Mouse (Mus musculus) neural tube, embryonic 13.5 days (tissue): Measurements from ENCODE around the gene Vps72. TPM values are rescaled to one million over a fixed set of nuclear protein-coding genes. Genes with fewer than 3 reads are reported as not detected.

ENCODE experiments used
- ATAC-seq: fragments of 200-750 bp; cut with Nextera tagmentation; 2 replicates; pipeline ENCODE4 v1.8.0; 2017; ENCODE audit warnings: low read depth, mild to moderate bottlenecking, moderate TSS enrichment, moderate library complexity
- H3K27ac ChIP-seq: fragments of 300-500 bp; sonication (generic); replicated peaks from 2 replicates; pipeline ENCODE4 v1.5.1; 2015; ENCODE audit warnings: moderate library complexity, mild to moderate bottlenecking, inconsistent platforms
- H3K27me3 ChIP-seq: fragments of 300-500 bp; sonication (generic); 2 replicates; pipeline ENCODE4 v1.6.1; 2015; ENCODE audit warnings: mild to moderate bottlenecking, inconsistent platforms
- H3K36me3 ChIP-seq: fragments of 300-500 bp; sonication (generic); 2 replicates; pipeline ENCODE4 v1.6.1; 2015; ENCODE audit warnings: mild to moderate bottlenecking, inconsistent platforms
- H3K4me1 ChIP-seq: fragments of 300-500 bp; sonication (generic); replicated peaks from 2 replicates; pipeline ENCODE4 v1.6.1; 2015; ENCODE audit warnings: inconsistent platforms
- H3K4me2 ChIP-seq: fragments of 300-500 bp; sonication (generic); 2 replicates; pipeline ENCODE4 v1.6.1; 2015; ENCODE audit warnings: inconsistent platforms, mild to moderate bottlenecking, moderate library complexity
- H3K4me3 ChIP-seq: fragments of 300-500 bp; sonication (generic); 2 replicates; pipeline ENCODE4 v1.5.1; 2015; ENCODE audit warnings: mild to moderate bottlenecking, inconsistent platforms
- H3K9ac ChIP-seq: fragments of 300-500 bp; sonication (generic); 2 replicates; pipeline ENCODE4 v1.6.1; 2015; ENCODE audit warnings: moderate library complexity, mild to moderate bottlenecking, inconsistent platforms
- H3K9me3 ChIP-seq: fragments of 300-500 bp; sonication (generic); 2 replicates; pipeline ENCODE4 v1.6.1; 2016; ENCODE audit warnings: inconsistent platforms
- WGBS: fragments of 180-500 bp; shearing (Covaris S2); methylation state at CpG from one replicate; pipeline ENCODE4 v1.1.7; 2015; 5-methylcytosine and 5-hydroxymethylcytosine counted together
- polyA plus RNA-seq: library from polyadenylated mRNA; unstranded; fragments of >200 nt; fragmentation: Nextera tagmentation; extraction: Ambion mirVana; gene quantifications from 2 replicates; pipeline ENCODE4 v1.2.1, GENCODE M21; 2015

Vps72 gene
- 201 and 203 TPM in 2 replicates for polyA plus RNA-seq

- peak; percentile 57 for ATAC-seq
- H3K36me3 ChIP-seq: peaks cover 17% of the 10 kb centered on the region
- peak within 1 kb of the TSS; percentile 81 for H3K4me3 ChIP-seq
- H3K9me3 ChIP-seq: no peaks in the 10 kb centered on the region
- peak within 1 kb of the TSS; percentile 54 for H3K4me2 ChIP-seq
- H3K4me1 ChIP-seq: peaks cover 19% of the 10 kb centered on the region
- H3K9ac ChIP-seq: peak within 1 kb of the TSS; percentile 90
- WGBS: under 1% methylated on average over 54 of the region's 54 CpGs
- no peaks in the 10 kb centered on the region for H3K27me3 ChIP-seq
- peak within 1 kb of the TSS; percentile 98 for H3K27ac ChIP-seq
Measured at GRCm38 (mm10) chr3:95110911-95111726, at the start of gene Vps72. TSS of gene Vps72 (plus strand) at chr3:95111022.

GRCm38 (mm10) chr3:95063741-95064140 lies 47.1 kb upstream of the Vps72 start:
- Histone ChIP-seq H3K27me3 (no peaks in the 10 kb centered on the region), H3K9me3 (no peaks in the 10 kb centered on the region), H3K36me3 (peaks cover 98% of the 10 kb centered on the region), H3K4me2 (no peak overlapping the region), H3K9ac (no peak overlapping the region), H3K27ac (no peak overlapping the region), H3K4me1 (no peaks in the 10 kb centered on the region), H3K4me3 (no peak overlapping the region)
- ATAC-seq: no peak
- 93% methylated on average over 4 of the region's 4 CpGs for WGBS

GRCm38 (mm10) chr3:95065553-95065952 lies 45.3 kb upstream of the Vps72 start:
- Histone ChIP-seq H3K9ac (no peak overlapping the region), H3K4me3 (no peak overlapping the region), H3K9me3 (no peaks in the 10 kb centered on the region), H3K27me3 (no peaks in the 10 kb centered on the region), H3K4me2 (no peak overlapping the region), H3K27ac (no peak overlapping the region), H3K4me1 (no peaks in the 10 kb centered on the region), H3K36me3 (peaks cover 96% of the 10 kb centered on the region)
- no peak for ATAC-seq
- WGBS: 79% methylated on average over 1 of the region's 1 CpGs

GRCm38 (mm10) chr3:95066095-95066494 lies 44.7 kb upstream of the Vps72 start:
- Histone ChIP-seq H3K4me2 (no peak overlapping the region), H3K9ac (no peak overlapping the region), H3K4me1 (no peaks in the 10 kb centered on the region), H3K27ac (no peak overlapping the region), H3K9me3 (no peaks in the 10 kb centered on the region), H3K36me3 (peaks cover 96% of the 10 kb centered on the region), H3K27me3 (no peaks in the 10 kb centered on the region), H3K4me3 (no peak overlapping the region)
- whole genome bisulfite sequencing: 92% methylated on average over 6 of the region's 6 CpGs
- no peak for ATAC-seq

- no peak overlapping the region for H3K4me2 ChIP-seq
- H3K36me3 ChIP-seq: peaks cover 96% of the 10 kb centered on the region
- no peak overlapping the region for H3K9ac ChIP-seq
- H3K9me3 ChIP-seq: no peaks in the 10 kb centered on the region
- WGBS: 92% methylated on average over 11 of the region's 11 CpGs
- no peaks in the 10 kb centered on the region for H3K4me1 ChIP-seq
- no peak overlapping the region for H3K4me3 ChIP-seq
- no peak overlapping the region for H3K27ac ChIP-seq
- no peaks in the 10 kb centered on the region for H3K27me3 ChIP-seq
- no peak for ATAC-seq
Measured at GRCm38 (mm10) chr3:95066570-95066969, 44.3 kb upstream of the Vps72 start.

- 95% methylated on average over 2 of the region's 2 CpGs for WGBS
- no peaks in the 10 kb centered on the region for H3K9me3 ChIP-seq
- H3K9ac ChIP-seq: no peak overlapping the region
- no peak overlapping the region for H3K4me2 ChIP-seq
- ATAC-seq: no peak
- no peaks in the 10 kb centered on the region for H3K4me1 ChIP-seq
- H3K27ac ChIP-seq: no peak overlapping the region
- peaks cover 87% of the 10 kb centered on the region for H3K36me3 ChIP-seq
- H3K27me3 ChIP-seq: no peaks in the 10 kb centered on the region
- H3K4me3 ChIP-seq: no peak overlapping the region
Measured at GRCm38 (mm10) chr3:95071606-95072005, 39.2 kb upstream of the Vps72 start.

- Histone ChIP-seq H3K4me3 (no peak overlapping the region), H3K4me2 (no peak overlapping the region), H3K27ac (no peak overlapping the region), H3K9ac (no peak overlapping the region), H3K4me1 (no peaks in the 10 kb centered on the region), H3K36me3 (0 out of 2 replicates have a peak, but pooled peaks cover 6% of the 10 kb centered on the region), H3K9me3 (no peaks in the 10 kb centered on the region), H3K27me3 (no peaks in the 10 kb centered on the region)
- WGBS: 93% methylated on average over 1 of the region's 1 CpGs
- no peak for ATAC-seq
Measured at GRCm38 (mm10) chr3:95088071-95088470, 22.8 kb upstream of the Vps72 start.

- 44% methylated on average over 2 of the region's 2 CpGs for WGBS
- ATAC-seq: no peak
- no peak overlapping the region for H3K9ac ChIP-seq
- H3K4me1 ChIP-seq: peaks cover 38% of the 10 kb centered on the region
- H3K9me3 ChIP-seq: no peaks in the 10 kb centered on the region
- H3K36me3 ChIP-seq: peaks cover 26% of the 10 kb centered on the region
- no peak overlapping the region for H3K4me3 ChIP-seq
- H3K27me3 ChIP-seq: no peaks in the 10 kb centered on the region
- H3K27ac ChIP-seq: no peak overlapping the region
- no peak overlapping the region for H3K4me2 ChIP-seq
Measured at GRCm38 (mm10) chr3:95100854-95101253, 10.0 kb upstream of the Vps72 start.

- peak overlapping the region; percentile 82 for H3K4me3 ChIP-seq
- H3K27me3 ChIP-seq: no peaks in the 10 kb centered on the region
- H3K9ac ChIP-seq: peak overlapping the region; percentile 88
- peak overlapping the region; percentile 84 for H3K4me2 ChIP-seq
- ATAC-seq: no peak
- H3K9me3 ChIP-seq: no peaks in the 10 kb centered on the region
- 82% methylated on average over 4 of the region's 4 CpGs for WGBS
- peaks cover 32% of the 10 kb centered on the region for H3K4me1 ChIP-seq
- H3K27ac ChIP-seq: no peak overlapping the region
- peaks cover 8% of the 10 kb centered on the region; the same call in 1 of the 2 replicates for H3K36me3 ChIP-seq
Measured at GRCm38 (mm10) chr3:95105121-95105520, 5.7 kb upstream of the Vps72 start.

GRCm38 (mm10) chr3:95105586-95106337 lies 5.1 kb upstream of the Vps72 start:
- H3K27me3 ChIP-seq: no peaks in the 10 kb centered on the region
- peaks cover 31% of the 10 kb centered on the region for H3K4me1 ChIP-seq
- H3K4me3 ChIP-seq: peak overlapping the region; percentile 82
- H3K9me3 ChIP-seq: no peaks in the 10 kb centered on the region
- H3K36me3 ChIP-seq: peaks cover 8% of the 10 kb centered on the region; the same call in 1 of the 2 replicates
- H3K4me2 ChIP-seq: peak overlapping the region; percentile 84
- no peak for ATAC-seq
- under 1% methylated on average over 16 of the region's 16 CpGs for WGBS
- H3K27ac ChIP-seq: peak overlapping the region; percentile 91
- H3K9ac ChIP-seq: peak overlapping the region; percentile 88

GRCm38 (mm10) chr3:95106338-95107117 lies 4.3 kb upstream of the Vps72 start, which contains the start of gene Pip5k1a:
TSS of gene Pip5k1a (minus strand) at chr3:95106930.
- Histone ChIP-seq H3K4me3 (peak within 1 kb of the TSS; percentile 82), H3K4me1 (peaks cover 23% of the 10 kb centered on the region), H3K9me3 (no peaks in the 10 kb centered on the region), H3K9ac (peak within 1 kb of the TSS; percentile 88), H3K27ac (peak within 1 kb of the TSS; percentile 91), H3K27me3 (no peaks in the 10 kb centered on the region), H3K4me2 (peak within 1 kb of the TSS; percentile 84), H3K36me3 (peaks cover 4% of the 10 kb centered on the region; the same call in 1 of the 2 replicates)
- ATAC-seq: peak; percentile 92
- under 1% methylated on average over 51 of the region's 51 CpGs for WGBS
